8 mouse cellular contexts compared by ENCODE assay signal in the genomic region with DNA sequence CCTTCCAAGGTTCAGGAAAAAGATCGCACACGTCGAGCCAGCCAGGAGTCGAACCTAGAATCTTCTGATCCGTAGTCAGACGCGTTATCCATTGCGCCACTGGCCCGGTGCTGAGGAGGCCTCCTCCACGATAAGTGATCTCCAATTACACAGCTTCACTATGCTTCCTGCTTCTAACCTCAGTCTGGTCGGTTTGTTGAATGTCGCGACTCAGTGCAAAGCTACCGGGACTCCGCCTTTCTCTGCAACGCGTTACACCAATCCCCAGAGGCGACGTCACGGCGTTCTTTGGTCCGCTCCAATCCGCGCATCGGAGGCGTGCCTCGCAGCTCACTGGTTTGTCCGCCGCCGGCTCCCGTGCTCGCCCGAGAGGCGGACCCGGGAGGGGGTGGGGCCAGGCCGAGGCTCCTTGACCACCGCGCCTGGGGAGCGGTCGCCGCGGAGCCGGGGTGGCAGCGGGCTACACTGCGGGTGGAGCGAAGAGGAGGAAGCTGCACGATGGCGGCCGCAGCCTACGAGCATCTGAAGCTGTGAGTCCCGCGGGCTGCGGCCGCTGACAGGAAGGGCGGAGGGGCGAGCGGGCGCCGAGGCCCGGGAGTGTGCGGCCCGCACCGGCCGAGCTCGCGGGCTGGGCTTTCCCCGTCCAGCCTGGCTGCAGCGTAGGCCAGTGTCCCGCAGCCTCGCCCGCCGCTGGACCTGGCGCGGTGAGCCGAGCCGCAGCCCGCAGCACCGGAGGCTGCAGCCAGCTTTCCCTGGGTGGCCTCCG. TPM values are rescaled to one million over a fixed set of nuclear protein-coding genes. Genes with fewer than 3 reads are reported as not detected.
A peak's percentile ranks its signal among the peaks of the same experiment; 100 is the strongest.
DNase-seq lines count a peak whose midpoint lies in the region; ATAC-seq and TF ChIP-seq lines count a peak whose summit lies in the region.

TSS of gene Sacm1l (plus strand) at position 368 of the 766 bp plus-strand sequence.

- in situ Hi-C loops in ES-E14 (cut with MboI; ENCODE audit: low sequenced_read_pairs in 2 of 2, unreplicated experiment in 2 of 2) = loop anchor here in 1 of 2 experiments (10.0 kb wide), 2 partner anchors 275 to 375 kb away; partner anchors contain the start of gene Clec3b

- intact Hi-C loops in heart, postnatal 25 days (cut with DNase I) = loop anchor here (5.0 kb wide), 1 partner anchor 162 kb away; the partner anchor contains the start of gene Lars2

- no peaks in the 10 kb centered on the region for H3K36me3 ChIP-seq in ES-E14 (ENCODE audit: control insufficient read depth, insufficient read depth, low read length, poor library complexity, severe bottlenecking)
- no peaks in the 10 kb centered on the region for H3K36me3 ChIP-seq in forebrain, embryonic 15.5 days

- no peak within 1 kb of the TSS; the same call in 1 of the 2 replicates for H3K27ac ChIP-seq in ES-E14 (ENCODE audit: insufficient read depth, low read depth, low read length, poor library complexity, severe bottlenecking)
- peak within 1 kb of the TSS; percentile 94 for H3K27ac ChIP-seq in forebrain, embryonic 15.5 days (replicated peaks)

- peak; percentile 99 for ATAC-seq in forebrain, embryonic 15.5 days (replicated peaks)
- peak; percentile 96 for ATAC-seq in neutrophil, adult 5-6 weeks (ENCODE audit: extremely low read depth, insufficient number of reproducible peaks, low FRiP score, poor library complexity, severe bottlenecking)

- H3K27me3 ChIP-seq in forebrain, embryonic 15.5 days = no peaks in the 10 kb centered on the region

- WGBS in forebrain, embryonic 15.5 days = under 1% methylated on average over 77 of the region's 79 CpGs
- whole genome bisulfite sequencing in lung, adult 2 months = under 1% methylated on average over 79 of the region's 79 CpGs

- TF ChIP-seq CTCF in lung, adult 2 months (IDR thresholded peaks at IDR 0.05; ENCODE audit: insufficient read depth, low read length) = no peak

- H3K4me1 ChIP-seq in ES-E14 (ENCODE audit: control insufficient read depth in 2 of 2, insufficient read depth in 2 of 2, low read length in 2 of 2, poor library complexity in 1 of 2) = peaks cover 0 to 2% of the 10 kb centered on the region in 2 experiments; a peak in 2 of 4 replicates
- H3K4me1 ChIP-seq in forebrain, embryonic 15.5 days = peaks cover 35% of the 10 kb centered on the region
- H3K4me1 ChIP-seq in lung, adult 2 months (ENCODE audit: control insufficient read depth, insufficient read depth, low read length) = peaks cover 5% of the 10 kb centered on the region

- H3K9ac ChIP-seq in ES-E14 (ENCODE audit: insufficient read depth, low read depth, low read length, poor library complexity, severe bottlenecking) = peak within 1 kb of the TSS; percentile 89
- peak within 1 kb of the TSS; percentile 92 for H3K9ac ChIP-seq in forebrain, embryonic 15.5 days (replicated peaks)

- peak within 1 kb of the TSS; percentile 70 to 97 for H3K4me3 ChIP-seq in ES-E14 (ENCODE audit: insufficient read depth in 1 of 2, low read depth in 1 of 2, low read length in 2 of 2, poor library complexity in 1 of 2, severe bottlenecking in 1 of 2)
- peak within 1 kb of the TSS; percentile 93 for H3K4me3 ChIP-seq in forebrain, embryonic 15.5 days
- H3K4me3 ChIP-seq in lung, adult 2 months (replicated peaks; ENCODE audit: extremely low read depth, low read depth, low read length) = peak within 1 kb of the TSS; percentile 87

- TF ChIP-seq POLR2A in lung, adult 2 months (IDR thresholded peaks at IDR 0.05; ENCODE audit: borderline replicate concordance, extremely low read depth, low read depth, low read length) = peak; percentile 80; the same call in 1 of the 2 replicates

- H3K4me2 ChIP-seq in forebrain, embryonic 15.5 days (replicated peaks) = peak within 1 kb of the TSS; percentile 56

- H3K9me3 ChIP-seq in ES-E14 (ENCODE audit: control insufficient read depth, insufficient read depth, low read depth, low read length) = no peaks in the 10 kb centered on the region
- no peaks in the 10 kb centered on the region for H3K9me3 ChIP-seq in forebrain, embryonic 15.5 days

- DNase-seq in ES-E14 (ENCODE audit: low read depth, low spot score) = peak; percentile 97
- DNase-seq in cerebellum, adult 11-12 months = peak; percentile 99
- peak; percentile 98 for DNase-seq in heart, postnatal 25 days (ENCODE audit: low spot score)
- peak; percentile 98 to 99 for DNase-seq in layer of hippocampus, adult 18-20 months (ENCODE audit: low spot score in 2 of 2)
- DNase-seq in lung, adult 2 months = peak; percentile 95
- peak; percentile 97 to 98 for DNase-seq in thymus, adult 18-20 months

TF ChIP-seq in ES-E14, 5 proteins besides CTCF, POLR2A, EP300 and RAD21:
- TF ChIP-seq CHD2 (IDR thresholded peaks at IDR 0.05; ENCODE audit: low read depth, low read length) (0 out of 2 replicates have a peak, but pooled peaks have one; percentile 21), HCFC1 (IDR thresholded peaks at IDR 0.05; ENCODE audit: borderline replicate concordance, insufficient read depth, low read length) (no peak), MAFK (IDR thresholded peaks at IDR 0.05; ENCODE audit: insufficient read depth, low read depth, low read length) (peak; percentile 77)
TF ChIP-seq in ES-E14: peak in this region for 2.

RNA-seq across cellular contexts. Expression of gene Sacm1l, which starts in this region (rescaled TPM):
- 18.5 and 23.2 TPM in 2 replicates for total RNA-seq in ES-E14 (2012; rRNA removed)
- 48.5 and 51.8 TPM in 2 replicates for polyA plus RNA-seq in forebrain, embryonic 15.5 days (2015; fragmentation: Nextera tagmentation; extraction: Ambion mirVana)
- total RNA-seq in heart, postnatal 25 days (2021) = 10 to 100 TPM; 32.4 to 35.8 TPM
- total RNA-seq in layer of hippocampus, adult 18-20 months (2021) = 10 to 100 TPM; 61.8 to 62.3 TPM
- polyA plus RNA-seq in lung, adult 2 months (2012; rRNA removed) = 5.6 and 9.8 TPM in 2 replicates
- total RNA-seq in neutrophil, adult 5-6 weeks (2017) = 39.3 and 41.1 TPM in 2 replicates
